Mouse (Mus musculus) retina, adult 2 months (tissue): ENCODE measurements around the gene Wfdc18.

Source experiments
- DNase-seq: peaks from one replicate; pipeline ENCODE4 v3.0.0-alpha.2; 2012; ENCODE audit warnings: low read depth, low spot score

The Wfdc18 gene

GRCm38 (mm10) chr11:83708715-83709114, at the start of gene Wfdc18:
TSS of gene Wfdc18 (plus strand) at chr11:83709015.
- no peak for DNase-seq

- no peak for DNase-seq
These were observed 46.6 kb upstream of the Wfdc18 start, which contains the start of gene Ccl4 for GRCm38 (mm10) chr11:83662204-83662603. TSS of gene Ccl4 (plus strand) at chr11:83662584.

- DNase-seq, result no peak
These were observed 45.3 kb upstream of the Wfdc18 start for GRCm38 (mm10) chr11:83663532-83663931.

GRCm38 (mm10) chr11:83671743-83672142, 37.1 kb upstream of the Wfdc18 start:
- no peak for DNase-seq

GRCm38 (mm10) chr11:83675665-83676064, 33.1 kb upstream of the Wfdc18 start:
- DNase-seq, result no peak

GRCm38 (mm10) chr11:83689918-83690317, 18.9 kb upstream of the Wfdc18 start:
- no peak for DNase-seq

GRCm38 (mm10) chr11:83692008-83692407, 16.8 kb upstream of the Wfdc18 start:
- no peak for DNase-seq

- DNase-seq, result no peak
These were observed 5.1 kb upstream of the Wfdc18 start, which contains the start of gene Wfdc17 for GRCm38 (mm10) chr11:83703705-83704104. TSS of gene Wfdc17 (plus strand) at chr11:83703991.

- DNase-seq, result no peak
These were observed 868 bp downstream of the Wfdc18 start for GRCm38 (mm10) chr11:83709683-83710082.

- no peak for DNase-seq
These were observed 3.9 kb downstream of the Wfdc18 start for GRCm38 (mm10) chr11:83712671-83713070.

GRCm38 (mm10) chr11:83713925-83714324, 5.1 kb downstream of the Wfdc18 start:
- no peak for DNase-seq

- DNase-seq, result no peak
These were observed 8.3 kb downstream of the Wfdc18 start for GRCm38 (mm10) chr11:83717042-83717665.

GRCm38 (mm10) chr11:83720766-83721165, 12.0 kb downstream of the Wfdc18 start:
- DNase-seq, result no peak

GRCm38 (mm10) chr11:83728757-83729432, 20.1 kb downstream of the Wfdc18 start:
- DNase-seq, result no peak

GRCm38 (mm10) chr11:83731116-83731515, 22.3 kb downstream of the Wfdc18 start:
- DNase-seq, result no peak

GRCm38 (mm10) chr11:83733071-83733640, 24.3 kb downstream of the Wfdc18 start:
- DNase-seq, result no peak

- DNase-seq, result no peak
These were observed 25.4 kb downstream of the Wfdc18 start for GRCm38 (mm10) chr11:83734215-83734614.

GRCm38 (mm10) chr11:83735881-83736280, 27.1 kb downstream of the Wfdc18 start:
- no peak for DNase-seq

GRCm38 (mm10) chr11:83737109-83737558, 28.3 kb downstream of the Wfdc18 start:
- DNase-seq, result no peak

- DNase-seq, result no peak
These were observed 30.4 kb downstream of the Wfdc18 start for GRCm38 (mm10) chr11:83739241-83739640.

GRCm38 (mm10) chr11:83740443-83740991, 31.7 kb downstream of the Wfdc18 start:
- no peak for DNase-seq

GRCm38 (mm10) chr11:83741841-83742240, 33.0 kb downstream of the Wfdc18 start:
- DNase-seq, result no peak
